Mouse (Mus musculus): ENCODE data around the gene Kdm1a.

- TF ChIP-seq GATA1 (IDR thresholded peaks at IDR 0.05; ENCODE audit: borderline replicate concordance, low read length) (no peak), FLI1 (IDR thresholded peaks at IDR 0.05; ENCODE audit: low read length) (no peak)
Observed at GRCm38 (mm10) chr4:136569998-136570397, 32.5 kb downstream of the Kdm1a start.
